Mouse (Mus musculus) midbrain, embryonic 14.5 days (tissue): Measurements from ENCODE around the gene Rpgr. TPM values are rescaled to one million over a fixed set of nuclear protein-coding genes. Genes with fewer than 3 reads are reported as not detected.

ENCODE experiments used
- ATAC-seq: fragments of 200-750 bp; cut with Nextera tagmentation; 2 replicates; pipeline ENCODE4 v1.8.0; 2017; ENCODE audit warnings: moderate number of reproducible peaks, moderate library complexity; ENCODE audit not compliant: low FRiP score, low TSS enrichment
- DNase-seq: peaks from one replicate; pipeline ENCODE4 v3.0.0-alpha.2; 2015
- H3K27ac ChIP-seq: fragments of 300-500 bp; sonication (generic); replicated peaks from 2 replicates; pipeline ENCODE4 v1.5.1; 2014; ENCODE audit warnings: mild to moderate bottlenecking, low read depth, low read length, moderate library complexity
- H3K27me3 ChIP-seq: fragments of 300-500 bp; sonication (generic); 2 replicates; pipeline ENCODE4 v1.6.1; 2014; ENCODE audit warnings: low read length, control low read depth, mixed read lengths; ENCODE audit not compliant: control insufficient read depth, insufficient read depth
- H3K36me3 ChIP-seq: fragments of 300-500 bp; sonication (generic); 2 replicates; pipeline ENCODE4 v1.6.1; 2014; ENCODE audit warnings: low read length, control low read depth; ENCODE audit not compliant: control insufficient read depth, insufficient read depth
- H3K4me1 ChIP-seq: fragments of 300-500 bp; sonication (generic); 2 replicates; pipeline ENCODE4 v1.6.1; 2014; ENCODE audit warnings: mild to moderate bottlenecking, antibody characterized with exemption, low read length, control low read depth; ENCODE audit not compliant: control insufficient read depth, insufficient read depth
- H3K4me2 ChIP-seq: fragments of 300-500 bp; sonication (generic); 2 replicates; pipeline ENCODE4 v1.6.1; 2014; ENCODE audit warnings: mild to moderate bottlenecking, low read length, moderate library complexity
- H3K4me3 ChIP-seq: fragments of 300-500 bp; sonication (generic); replicated peaks from 2 replicates; pipeline ENCODE4 v1.5.1; 2014; ENCODE audit warnings: low read depth, low read length
- H3K9ac ChIP-seq: fragments of 300-500 bp; sonication (generic); replicated peaks from 2 replicates; pipeline ENCODE4 v1.6.1; 2014; ENCODE audit warnings: mild to moderate bottlenecking, low read length, moderate library complexity
- H3K9me3 ChIP-seq: fragments of 300-500 bp; sonication (generic); 2 replicates; pipeline ENCODE4 v1.6.1; 2016; ENCODE audit warnings: low read length, control low read depth, mixed read lengths; ENCODE audit not compliant: control insufficient read depth
- WGBS: fragments of 180-500 bp; shearing (Covaris S2); extraction: QIAGEN DNeasy Blood & Tissue Kit; methylation state at CpG from one replicate; pipeline ENCODE4 v1.1.7; 2014; 5-methylcytosine and 5-hydroxymethylcytosine counted together
- polyA plus RNA-seq: library from polyadenylated mRNA; unstranded; fragments of >200 nt; fragmentation: Nextera tagmentation; extraction: Ambion mirVana; gene quantifications from 2 replicates; pipeline ENCODE4 v1.2.1, GENCODE M21; 2014

The Rpgr gene
- polyA plus RNA-seq, 1 experiment from 2014 or later, result 39.6 TPM

GRCm38 (mm10) chrX:10063781-10064180 is 152.9 kb downstream of the Rpgr start:
- Histone ChIP-seq H3K9ac (no peak overlapping the region), H3K36me3 (no peaks in the 10 kb centered on the region), H3K4me3 (no peak overlapping the region), H3K27me3 (no peaks in the 10 kb centered on the region), H3K4me1 (no peaks in the 10 kb centered on the region), H3K9me3 (no peaks in the 10 kb centered on the region), H3K27ac (no peak overlapping the region), H3K4me2 (no peak overlapping the region)
- WGBS, result 78% methylated on average over 1 of the region's 1 CpGs
- DNase-seq, result no peak
- no peak for ATAC-seq

- 86% methylated on average over 2 of the region's 2 CpGs for WGBS
- no peak overlapping the region for H3K9ac ChIP-seq
- H3K4me2 ChIP-seq, result no peak overlapping the region
- ATAC-seq (no peak), DNase-seq (no peak)
- no peaks in the 10 kb centered on the region for H3K27me3 ChIP-seq
- H3K9me3 ChIP-seq, result no peaks in the 10 kb centered on the region
- H3K36me3 ChIP-seq, result no peaks in the 10 kb centered on the region
- H3K27ac ChIP-seq, result no peak overlapping the region
- H3K4me1 ChIP-seq, result no peaks in the 10 kb centered on the region
- no peak overlapping the region for H3K4me3 ChIP-seq
Observed at GRCm38 (mm10) chrX:10063361-10063760, 153.4 kb downstream of the Rpgr start.

GRCm38 (mm10) chrX:10062201-10062600 is 154.5 kb downstream of the Rpgr start:
- no peak for DNase-seq
- H3K36me3 ChIP-seq, result no peaks in the 10 kb centered on the region
- no peak overlapping the region for H3K4me2 ChIP-seq
- no peaks in the 10 kb centered on the region for H3K9me3 ChIP-seq
- no peaks in the 10 kb centered on the region for H3K27me3 ChIP-seq
- H3K4me1 ChIP-seq, result no peaks in the 10 kb centered on the region
- H3K27ac ChIP-seq, result no peak overlapping the region
- WGBS, result 61% methylated on average over 4 of the region's 4 CpGs
- no peak overlapping the region for H3K4me3 ChIP-seq
- no peak overlapping the region for H3K9ac ChIP-seq
- ATAC-seq, result no peak

- Histone ChIP-seq H3K36me3 (no peaks in the 10 kb centered on the region), H3K9ac (no peak overlapping the region), H3K4me3 (no peak overlapping the region), H3K27me3 (no peaks in the 10 kb centered on the region), H3K27ac (no peak overlapping the region), H3K4me1 (no peaks in the 10 kb centered on the region), H3K4me2 (no peak overlapping the region), H3K9me3 (no peaks in the 10 kb centered on the region)
- DNase-seq (no peak), ATAC-seq (no peak)
Observed at GRCm38 (mm10) chrX:10034666-10035065, 182.1 kb downstream of the Rpgr start.

Other genes starting within 250 kb of the Rpgr start
- gene Srpx, start 99.2 kb downstream of the Rpgr start, polyA plus RNA-seq, result 0.76 and 3.1 TPM in 2 replicates
- gene Otc, start 35.4 kb upstream of the Rpgr start, polyA plus RNA-seq, result 0.15 TPM in 1 of 2 replicates, not detected in the other